Mouse (Mus musculus) midbrain, embryonic 11.5 days (tissue): ENCODE measurements around the gene Jak1. TPM values are rescaled to one million over a fixed set of nuclear protein-coding genes. Genes with fewer than 3 reads are reported as not detected.

Source experiments
- ATAC-seq: fragments of 200-750 bp; cut with Nextera tagmentation; 2 replicates; pipeline ENCODE4 v1.8.0; 2017; ENCODE audit warnings: moderate TSS enrichment, moderate library complexity; ENCODE audit not compliant: low FRiP score
- DNase-seq: peaks from one replicate; pipeline ENCODE4 v3.0.0; 2015; ENCODE audit warnings: low spot score; ENCODE audit errors: missing footprints
- H3K27ac ChIP-seq: fragments of 300-500 bp; sonication (generic); 2 replicates; pipeline ENCODE4 v1.5.1; 2014; ENCODE audit warnings: low read depth, low read length
- H3K27me3 ChIP-seq: fragments of 300-500 bp; sonication (generic); 2 replicates; pipeline ENCODE4 v1.6.1; 2014; ENCODE audit warnings: mild to moderate bottlenecking, low read length, moderate library complexity, mixed read lengths; ENCODE audit not compliant: control insufficient read depth, insufficient read depth
- H3K36me3 ChIP-seq: fragments of 300-500 bp; sonication (generic); 2 replicates; pipeline ENCODE4 v1.6.1; 2014; ENCODE audit warnings: mild to moderate bottlenecking, low read length, moderate library complexity, mixed read lengths; ENCODE audit not compliant: control insufficient read depth, insufficient read depth
- H3K4me1 ChIP-seq: fragments of 300-500 bp; sonication (generic); 2 replicates; pipeline ENCODE4 v1.6.1; 2014; ENCODE audit warnings: low read length; ENCODE audit not compliant: control insufficient read depth, insufficient read depth
- H3K4me2 ChIP-seq: fragments of 300-500 bp; sonication (generic); 2 replicates; pipeline ENCODE4 v1.6.1; 2014; ENCODE audit warnings: mild to moderate bottlenecking, moderate library complexity
- H3K4me3 ChIP-seq: fragments of 300-500 bp; sonication (generic); 2 replicates; pipeline ENCODE4 v1.5.1; 2014; ENCODE audit warnings: low read depth, low read length
- H3K9ac ChIP-seq: fragments of 300-500 bp; sonication (generic); 2 replicates; pipeline ENCODE4 v1.6.1; 2014; ENCODE audit warnings: low read length
- H3K9me3 ChIP-seq: fragments of 300-500 bp; sonication (generic); 2 replicates; pipeline ENCODE4 v1.6.1; 2016; ENCODE audit warnings: low read length; ENCODE audit not compliant: control insufficient read depth
- whole genome bisulfite sequencing: fragments of 180-500 bp; shearing (Covaris S2); extraction: QIAGEN DNeasy Blood & Tissue Kit; methylation state at CpG from one replicate; pipeline ENCODE4 v1.1.7; 2014; 5-methylcytosine and 5-hydroxymethylcytosine counted together
- polyA plus RNA-seq: library from polyadenylated mRNA; unstranded; fragments of >200 nt; fragmentation: Nextera tagmentation; extraction: Ambion mirVana; gene quantifications from 2 replicates; pipeline ENCODE4 v1.2.1, GENCODE M21; 2014

The Jak1 gene
- polyA plus RNA-seq, 1 experiment from 2014 or later: 52.2 TPM

DNA sequence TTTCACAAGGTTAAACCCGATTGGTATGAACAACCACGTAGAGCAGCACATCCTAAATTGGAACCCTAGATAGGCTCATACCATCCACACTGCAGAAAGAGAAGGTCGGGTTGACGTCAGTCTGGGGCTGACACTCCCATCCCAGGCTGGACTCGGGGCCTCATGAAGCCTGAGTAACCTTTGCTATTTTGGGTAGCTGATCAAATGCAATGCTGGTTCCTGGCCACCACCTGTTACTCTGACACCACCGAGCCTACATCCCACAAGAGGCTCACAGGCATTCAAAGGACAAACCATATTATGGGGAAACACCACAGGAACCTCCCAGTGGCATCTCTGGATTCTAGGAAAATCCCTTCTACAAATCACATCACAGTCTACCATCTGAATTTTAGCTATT is 28.3 kb downstream of the Jak1 start:
- Histone ChIP-seq H3K9ac (no peak overlapping the region), H3K27me3 (no peaks in the 10 kb centered on the region), H3K4me3 (no peak overlapping the region), H3K27ac (no peak overlapping the region), H3K36me3 (no peaks in the 10 kb centered on the region), H3K4me2 (no peak overlapping the region), H3K9me3 (no peaks in the 10 kb centered on the region), H3K4me1 (no peaks in the 10 kb centered on the region)
- ATAC-seq: no peak
- 86% methylated on average over 6 of the region's 6 CpGs for WGBS
- DNase-seq: no peak

DNA sequence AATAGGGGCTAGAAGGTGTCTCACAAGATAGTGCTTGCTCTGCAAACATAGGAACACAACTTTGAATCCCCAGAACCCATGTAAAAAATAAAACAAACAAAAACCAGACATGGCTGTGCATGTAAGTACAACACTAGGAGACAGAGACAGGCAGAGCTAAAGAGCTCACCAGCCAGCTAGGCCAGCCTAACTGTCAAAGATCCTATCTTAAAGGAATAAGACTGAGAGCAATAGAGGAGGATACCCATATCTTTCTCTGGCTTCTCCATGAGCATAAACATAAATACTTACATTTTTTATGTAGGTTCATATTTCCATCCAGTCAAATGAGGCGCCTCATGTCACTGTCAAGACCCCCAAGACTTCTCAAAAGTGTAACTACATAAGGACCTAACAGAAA is 29.1 kb downstream of the Jak1 start:
- Histone ChIP-seq H3K9me3 (no peaks in the 10 kb centered on the region), H3K9ac (no peak overlapping the region), H3K4me3 (no peak overlapping the region), H3K27me3 (no peaks in the 10 kb centered on the region), H3K4me2 (no peak overlapping the region), H3K36me3 (no peaks in the 10 kb centered on the region), H3K27ac (no peak overlapping the region), H3K4me1 (no peaks in the 10 kb centered on the region)
- 92% methylated on average over 1 of the region's 1 CpGs for WGBS
- DNase-seq (no peak), ATAC-seq (no peak)

DNA sequence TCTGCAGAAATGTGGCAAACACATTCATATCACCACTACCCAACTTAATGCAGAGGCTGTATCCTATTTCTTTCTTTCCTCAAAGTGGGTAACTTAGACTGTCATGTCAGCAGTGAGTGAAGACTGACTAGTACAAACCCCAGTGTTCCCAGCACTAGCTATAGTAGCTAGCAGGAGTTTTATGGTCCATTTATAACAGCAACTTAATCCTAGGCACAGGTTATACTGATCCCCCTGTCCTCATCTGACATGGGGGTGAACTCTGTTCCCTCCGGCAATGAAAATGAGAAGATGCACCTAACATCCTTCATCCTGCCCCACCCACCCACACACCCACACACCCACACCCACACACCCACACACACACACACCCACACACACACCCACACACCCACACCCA is 30.3 kb downstream of the Jak1 start:
- Histone ChIP-seq H3K27ac (no peak overlapping the region), H3K27me3 (no peaks in the 10 kb centered on the region), H3K9ac (no peak overlapping the region), H3K4me3 (no peak overlapping the region), H3K36me3 (no peaks in the 10 kb centered on the region), H3K4me1 (no peaks in the 10 kb centered on the region), H3K4me2 (no peak overlapping the region), H3K9me3 (no peaks in the 10 kb centered on the region)
- DNase-seq (no peak), ATAC-seq (no peak)
- 100% methylated on average over 1 of the region's 1 CpGs for WGBS

DNA sequence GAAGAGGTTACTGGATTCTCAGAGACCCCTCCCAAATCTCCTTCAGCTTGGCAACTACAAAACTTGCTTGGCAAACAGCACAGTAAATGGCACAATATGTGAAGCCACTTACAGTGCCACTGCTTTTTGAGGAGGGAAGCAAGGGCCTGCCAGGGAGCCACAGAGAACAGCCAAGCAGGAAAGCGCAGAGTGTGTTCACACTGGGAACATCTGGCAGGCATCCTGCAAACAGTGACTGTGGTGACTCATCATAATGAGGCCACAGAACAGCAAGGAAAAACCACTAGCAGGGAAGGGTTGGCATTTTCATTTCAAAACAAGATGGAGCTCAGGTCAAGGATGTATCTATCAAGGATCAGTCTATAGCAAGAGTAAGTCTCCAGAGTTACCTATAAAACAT is 30.8 kb downstream of the Jak1 start:
- Histone ChIP-seq H3K9me3 (no peaks in the 10 kb centered on the region), H3K9ac (no peak overlapping the region), H3K4me2 (no peak overlapping the region), H3K27ac (no peak overlapping the region), H3K4me3 (no peak overlapping the region), H3K27me3 (no peaks in the 10 kb centered on the region), H3K36me3 (no peaks in the 10 kb centered on the region), H3K4me1 (no peaks in the 10 kb centered on the region)
- no peak for ATAC-seq
- 85% methylated on average over 1 of the region's 1 CpGs for WGBS
- no peak for DNase-seq

DNA sequence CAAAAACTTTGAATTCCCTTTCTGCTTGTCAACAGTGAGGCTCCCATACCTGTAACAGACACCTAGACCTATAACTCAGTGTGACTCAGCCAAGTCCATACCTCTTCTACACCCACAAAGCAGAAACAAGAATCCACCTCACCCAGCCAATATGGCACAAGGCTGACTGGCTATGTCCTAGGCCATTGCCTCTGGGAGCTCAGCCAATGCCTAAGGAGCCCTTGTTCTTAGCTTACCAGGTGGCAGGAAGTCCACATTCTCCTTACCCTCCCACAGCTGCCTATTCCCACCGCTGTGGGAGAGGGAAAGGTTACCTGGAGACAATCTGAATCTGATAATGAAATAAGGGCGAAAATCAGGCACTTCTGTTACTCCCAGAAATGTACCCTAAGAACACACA is 34.5 kb downstream of the Jak1 start:
- Histone ChIP-seq H3K36me3 (no peaks in the 10 kb centered on the region), H3K9me3 (no peaks in the 10 kb centered on the region), H3K27ac (no peak overlapping the region), H3K9ac (no peak overlapping the region), H3K4me1 (no peaks in the 10 kb centered on the region), H3K4me3 (no peak overlapping the region), H3K27me3 (no peaks in the 10 kb centered on the region), H3K4me2 (no peak overlapping the region)
- WGBS: 89% methylated on average over 2 of the region's 2 CpGs
- ATAC-seq: no peak
- DNase-seq: no peak

DNA sequence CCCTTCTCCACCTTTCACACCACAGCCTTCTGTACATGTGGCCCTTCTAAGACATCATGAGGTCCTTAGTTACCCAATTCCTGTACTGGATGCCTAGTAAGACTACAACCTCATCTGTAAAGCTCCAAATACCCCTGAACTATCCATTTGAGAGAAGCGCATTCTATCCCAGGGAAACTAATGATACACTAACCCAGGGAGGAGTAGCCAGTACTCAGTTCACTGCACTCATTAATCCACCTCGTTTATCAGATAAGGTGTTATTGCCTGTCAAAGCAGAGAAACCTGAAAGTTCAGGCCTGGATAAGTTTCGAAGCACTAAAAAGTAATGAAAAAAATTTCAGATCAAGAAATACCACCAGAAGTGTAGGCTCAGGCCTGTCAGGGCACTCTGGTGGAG is 37.7 kb downstream of the Jak1 start:
- 96% methylated on average over 3 of the region's 3 CpGs for WGBS
- Histone ChIP-seq H3K36me3 (no peaks in the 10 kb centered on the region), H3K27ac (no peak overlapping the region), H3K4me2 (no peak overlapping the region), H3K9ac (no peak overlapping the region), H3K9me3 (no peaks in the 10 kb centered on the region), H3K4me3 (no peak overlapping the region), H3K27me3 (no peaks in the 10 kb centered on the region), H3K4me1 (no peaks in the 10 kb centered on the region)
- ATAC-seq (no peak), DNase-seq (no peak)

DNA sequence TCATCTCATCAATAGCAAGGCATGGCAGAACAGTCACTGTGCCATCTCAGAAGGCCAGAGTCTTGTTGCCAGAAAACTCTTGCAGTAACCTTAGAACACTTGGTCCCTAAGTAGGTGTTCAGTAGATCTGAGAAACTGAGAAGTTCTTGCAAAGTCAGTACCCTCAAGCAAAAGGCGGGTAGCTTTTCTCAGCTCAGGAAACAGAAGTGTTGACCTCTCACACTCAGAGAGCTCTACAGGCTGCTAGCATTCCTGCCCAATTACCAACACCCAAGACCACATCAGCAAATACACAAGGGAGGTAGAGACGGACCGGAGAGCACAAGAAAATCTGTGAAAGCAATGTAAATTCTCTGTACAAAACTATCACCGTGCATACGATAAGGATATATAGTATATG is 39.1 kb downstream of the Jak1 start:
- DNase-seq (no peak), ATAC-seq (no peak)
- 88% methylated on average over 5 of the region's 5 CpGs for WGBS
- no peaks in the 10 kb centered on the region for H3K36me3 ChIP-seq
- no peak overlapping the region for H3K9ac ChIP-seq
- H3K4me3 ChIP-seq: no peak overlapping the region
- no peaks in the 10 kb centered on the region for H3K27me3 ChIP-seq
- H3K27ac ChIP-seq: no peak overlapping the region
- no peak overlapping the region for H3K4me2 ChIP-seq
- H3K4me1 ChIP-seq: no peaks in the 10 kb centered on the region
- H3K9me3 ChIP-seq: no peaks in the 10 kb centered on the region

DNA sequence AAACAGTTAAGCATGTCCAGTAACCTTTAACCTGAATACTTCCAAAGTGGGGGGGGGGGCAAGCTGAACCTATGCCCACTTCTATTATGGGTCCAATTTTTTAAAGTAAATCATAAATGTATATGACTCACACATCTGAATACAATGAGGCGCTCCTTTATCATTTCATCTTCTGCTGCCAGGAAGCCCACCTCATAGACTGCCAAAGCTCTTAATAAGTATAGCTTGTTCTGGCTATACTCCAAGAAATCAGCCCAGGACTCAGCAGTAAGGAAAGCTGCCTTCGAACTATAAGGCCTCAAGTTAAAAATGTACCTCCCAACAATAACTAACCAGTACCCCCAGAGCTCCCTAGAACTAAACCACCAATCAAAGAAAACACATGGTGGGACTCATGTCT is 44.1 kb downstream of the Jak1 start:
- Histone ChIP-seq H3K4me2 (no peak overlapping the region), H3K9me3 (no peaks in the 10 kb centered on the region), H3K4me3 (no peak overlapping the region), H3K36me3 (no peaks in the 10 kb centered on the region), H3K27me3 (no peaks in the 10 kb centered on the region), H3K27ac (no peak overlapping the region), H3K9ac (no peak overlapping the region), H3K4me1 (no peaks in the 10 kb centered on the region)
- DNase-seq (no peak), ATAC-seq (no peak)
- 87% methylated on average over 2 of the region's 2 CpGs for WGBS

DNA sequence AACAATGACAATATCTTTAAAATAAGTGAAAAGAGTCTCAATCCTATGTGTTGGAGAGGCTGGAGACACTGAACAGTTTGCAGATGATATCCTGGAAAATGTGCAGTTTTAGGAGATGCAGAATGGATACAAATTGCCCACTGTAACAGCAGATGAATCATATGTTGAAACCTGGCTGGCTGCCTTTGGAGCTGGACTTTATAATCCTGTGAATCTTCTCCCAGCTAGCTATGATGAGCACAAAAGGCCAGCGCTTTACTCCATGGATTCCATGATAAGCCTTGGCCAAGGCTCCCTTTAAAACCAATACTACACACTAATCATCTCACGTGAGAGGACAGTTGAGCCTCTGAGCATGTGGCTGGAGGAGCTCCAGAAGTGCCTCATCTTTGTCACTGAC is 45.2 kb downstream of the Jak1 start:
- 89% methylated on average over 2 of the region's 2 CpGs for WGBS
- no peak overlapping the region for H3K4me2 ChIP-seq
- no peaks in the 10 kb centered on the region for H3K9me3 ChIP-seq
- no peak overlapping the region for H3K4me3 ChIP-seq
- H3K36me3 ChIP-seq: no peaks in the 10 kb centered on the region
- no peaks in the 10 kb centered on the region for H3K27me3 ChIP-seq
- ATAC-seq (no peak), DNase-seq (no peak)
- H3K4me1 ChIP-seq: no peaks in the 10 kb centered on the region
- no peak overlapping the region for H3K9ac ChIP-seq
- no peak overlapping the region for H3K27ac ChIP-seq

DNA sequence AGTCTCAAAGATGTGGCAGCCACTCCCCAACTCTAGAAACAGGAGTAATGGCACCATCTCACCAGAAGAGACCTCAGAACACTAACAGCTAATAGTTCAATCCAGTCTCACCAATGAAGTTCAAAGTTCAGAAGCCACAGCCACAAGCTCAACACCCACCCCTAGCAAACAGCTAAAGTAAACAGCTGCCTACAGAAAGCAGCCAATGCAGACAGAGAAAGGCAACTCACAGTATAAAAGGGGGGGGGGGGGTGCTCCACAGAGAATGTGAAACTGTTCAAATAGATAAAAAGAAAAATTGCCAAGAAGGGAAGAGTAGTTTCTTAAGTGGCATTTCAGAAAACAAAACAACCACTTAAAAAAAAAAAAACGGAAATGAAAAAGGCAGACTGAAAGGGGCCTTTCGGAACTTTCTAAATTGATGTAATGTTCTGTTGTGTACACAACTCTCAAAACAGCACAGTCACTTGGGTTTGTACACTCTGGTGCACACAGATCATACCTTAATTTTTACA is 48.0 kb downstream of the Jak1 start:
- no peaks in the 10 kb centered on the region for H3K4me1 ChIP-seq
- ATAC-seq (no peak), DNase-seq (no peak)
- 89% methylated on average over 2 of the region's 2 CpGs for WGBS
- no peak overlapping the region for H3K4me3 ChIP-seq
- H3K27ac ChIP-seq: no peak overlapping the region
- no peak overlapping the region for H3K9ac ChIP-seq
- no peaks in the 10 kb centered on the region for H3K27me3 ChIP-seq
- H3K4me2 ChIP-seq: no peak overlapping the region
- no peaks in the 10 kb centered on the region for H3K36me3 ChIP-seq
- H3K9me3 ChIP-seq: no peaks in the 10 kb centered on the region
